Mouse (Mus musculus): ENCODE data around the gene Aff2.

Aff2 gene

GRCm38 (mm10) chrX:69360238-69361054 lies at the start of gene Aff2:
Gene Aff2 (plus strand): TSS chrX:69360294.
- DNase-seq (ENCODE audit: low spot score): peak; percentile 4

GRCm38 (mm10) chrX:69337296-69337695 lies 22.8 kb upstream of the Aff2 start:
- no peak for DNase-seq (ENCODE audit: low spot score)

GRCm38 (mm10) chrX:69355621-69356020 lies 4.5 kb upstream of the Aff2 start:
- DNase-seq (ENCODE audit: low spot score): no peak

GRCm38 (mm10) chrX:69359360-69359759 lies 734 bp upstream of the Aff2 start:
- DNase-seq (ENCODE audit: low spot score): no peak

GRCm38 (mm10) chrX:69359885-69360237 lies 233 bp upstream of the Aff2 start:
- DNase-seq (ENCODE audit: low spot score): no peak

GRCm38 (mm10) chrX:69361055-69361558 lies 1.0 kb downstream of the Aff2 start:
- no peak for DNase-seq (ENCODE audit: low spot score)

GRCm38 (mm10) chrX:69364198-69364597 lies 4.1 kb downstream of the Aff2 start:
- no peak for DNase-seq (ENCODE audit: low spot score)

GRCm38 (mm10) chrX:69373341-69373740 lies 13.2 kb downstream of the Aff2 start:
- DNase-seq (ENCODE audit: low spot score): no peak

- no peak for DNase-seq (ENCODE audit: low spot score)
Observed at GRCm38 (mm10) chrX:69389738-69390137, 29.6 kb downstream of the Aff2 start.

- DNase-seq (ENCODE audit: low spot score): peak; percentile 3
Observed at GRCm38 (mm10) chrX:69415043-69415442, 54.9 kb downstream of the Aff2 start.

- DNase-seq (ENCODE audit: low spot score): no peak
Observed at GRCm38 (mm10) chrX:69438422-69438821, 78.3 kb downstream of the Aff2 start.

- no peak for DNase-seq (ENCODE audit: low spot score)
Observed at GRCm38 (mm10) chrX:69441937-69442336, 81.8 kb downstream of the Aff2 start.

GRCm38 (mm10) chrX:69460896-69461295 lies 100.8 kb downstream of the Aff2 start:
- DNase-seq (ENCODE audit: low spot score): no peak

- DNase-seq (ENCODE audit: low spot score): no peak
Observed at GRCm38 (mm10) chrX:69502061-69502460, 142.0 kb downstream of the Aff2 start.

GRCm38 (mm10) chrX:69518040-69518575 lies 158.0 kb downstream of the Aff2 start:
- no peak for DNase-seq (ENCODE audit: low spot score)

GRCm38 (mm10) chrX:69540811-69541210 lies 180.7 kb downstream of the Aff2 start:
- DNase-seq (ENCODE audit: low spot score): no peak

- DNase-seq (ENCODE audit: low spot score): no peak
Observed at GRCm38 (mm10) chrX:69579903-69580459, 219.9 kb downstream of the Aff2 start.

GRCm38 (mm10) chrX:69608793-69609192 lies 248.7 kb downstream of the Aff2 start:
- no peak for DNase-seq (ENCODE audit: low spot score)

- DNase-seq (ENCODE audit: low spot score): no peak
Observed at GRCm38 (mm10) chrX:69663038-69663437, 302.9 kb downstream of the Aff2 start.

GRCm38 (mm10) chrX:69666145-69666677 lies 306.1 kb downstream of the Aff2 start:
- no peak for DNase-seq (ENCODE audit: low spot score)

- peak; percentile 39 for DNase-seq (ENCODE audit: low spot score)
Observed at GRCm38 (mm10) chrX:69675691-69676090, 315.6 kb downstream of the Aff2 start.

- DNase-seq (ENCODE audit: low spot score): no peak
Observed at GRCm38 (mm10) chrX:69698840-69699239, 338.7 kb downstream of the Aff2 start.

- DNase-seq (ENCODE audit: low spot score): no peak
Observed at GRCm38 (mm10) chrX:69738972-69739371, 378.9 kb downstream of the Aff2 start.
